Mouse (Mus musculus): Measurements from ENCODE around the gene Slc16a1. TPM values are rescaled to one million over a fixed set of nuclear protein-coding genes. Genes with fewer than 3 reads are reported as not detected.

Gene Slc16a1
- polyA plus RNA-seq (2015; fragmentation: Nextera tagmentation; extraction: Ambion mirVana): 9.4 and 9.6 TPM in 2 replicates

GRCm38 (mm10) chr3:104638403-104638779, at the start of gene Slc16a1:
Slc16a1 (plus strand) TSS chr3:104638668.
- Histone ChIP-seq H3K36me3 (no peaks in the 10 kb centered on the region), H3K4me2 (replicated peaks) (peak within 1 kb of the TSS; percentile 96), H3K27me3 (0 out of 2 replicates have a peak, but pooled peaks cover 6% of the 10 kb centered on the region), H3K4me3 (replicated peaks) (peak within 1 kb of the TSS; percentile 82), H3K27ac (peak within 1 kb of the TSS; percentile 54), H3K4me1 (replicated peaks) (peaks cover 15% of the 10 kb centered on the region), H3K9ac (replicated peaks) (peak within 1 kb of the TSS; percentile 81), H3K9me3 (no peaks in the 10 kb centered on the region)
- under 1% methylated on average over 50 of the region's 50 CpGs for WGBS
- peak; percentile 98 for ATAC-seq

- no peak overlapping the region for H3K9ac ChIP-seq (replicated peaks)
- no peaks in the 10 kb centered on the region for H3K27me3 ChIP-seq
- no peaks in the 10 kb centered on the region for H3K9me3 ChIP-seq
- no peak overlapping the region for H3K4me2 ChIP-seq (replicated peaks)
- H3K27ac ChIP-seq: no peak overlapping the region
- WGBS: 86% methylated on average over 6 of the region's 6 CpGs
- H3K36me3 ChIP-seq: no peaks in the 10 kb centered on the region
- no peak overlapping the region for H3K4me3 ChIP-seq (replicated peaks)
- ATAC-seq: no peak
- H3K4me1 ChIP-seq (replicated peaks): no peaks in the 10 kb centered on the region
These were observed 41.9 kb upstream of the Slc16a1 start for GRCm38 (mm10) chr3:104596451-104597134.

GRCm38 (mm10) chr3:104597135-104597764, 41.2 kb upstream of the Slc16a1 start:
- 75% methylated on average over 10 of the region's 10 CpGs for WGBS
- ATAC-seq: no peak

GRCm38 (mm10) chr3:104599296-104600150, 38.9 kb upstream of the Slc16a1 start:
- no peaks in the 10 kb centered on the region for H3K36me3 ChIP-seq
- 82% methylated on average over 20 of the region's 20 CpGs for WGBS
- H3K9ac ChIP-seq (replicated peaks): no peak overlapping the region
- no peaks in the 10 kb centered on the region for H3K4me1 ChIP-seq (replicated peaks)
- H3K9me3 ChIP-seq: no peaks in the 10 kb centered on the region
- no peak for ATAC-seq
- no peak overlapping the region for H3K27ac ChIP-seq
- no peaks in the 10 kb centered on the region for H3K27me3 ChIP-seq
- H3K4me3 ChIP-seq (replicated peaks): no peak overlapping the region
- no peak overlapping the region for H3K4me2 ChIP-seq (replicated peaks)

More at GRCm38 (mm10) chr3:104597135-104597764, 41.2 kb upstream of the Slc16a1 start:
- no peaks in the 10 kb centered on the region for H3K4me1 ChIP-seq (replicated peaks)
- H3K4me2 ChIP-seq (replicated peaks): no peak overlapping the region
- no peak overlapping the region for H3K4me3 ChIP-seq (replicated peaks)
- H3K27ac ChIP-seq: no peak overlapping the region
- H3K9me3 ChIP-seq: no peaks in the 10 kb centered on the region
- no peaks in the 10 kb centered on the region for H3K36me3 ChIP-seq
- no peaks in the 10 kb centered on the region for H3K27me3 ChIP-seq
- H3K9ac ChIP-seq (replicated peaks): no peak overlapping the region

GRCm38 (mm10) chr3:104600691-104601090, 37.8 kb upstream of the Slc16a1 start:
- H3K4me1 ChIP-seq (replicated peaks): no peaks in the 10 kb centered on the region
- H3K9me3 ChIP-seq: no peaks in the 10 kb centered on the region
- no peaks in the 10 kb centered on the region for H3K36me3 ChIP-seq
- H3K4me3 ChIP-seq (replicated peaks): no peak overlapping the region
- 77% methylated on average over 3 of the region's 3 CpGs for WGBS
- no peak for ATAC-seq
- H3K27me3 ChIP-seq: no peaks in the 10 kb centered on the region
- no peak overlapping the region for H3K4me2 ChIP-seq (replicated peaks)
- no peak overlapping the region for H3K9ac ChIP-seq (replicated peaks)
- no peak overlapping the region for H3K27ac ChIP-seq

GRCm38 (mm10) chr3:104601680-104602079, 36.8 kb upstream of the Slc16a1 start:
- Histone ChIP-seq H3K36me3 (no peaks in the 10 kb centered on the region), H3K27ac (no peak overlapping the region), H3K4me1 (replicated peaks) (no peaks in the 10 kb centered on the region), H3K9ac (replicated peaks) (no peak overlapping the region), H3K27me3 (no peaks in the 10 kb centered on the region), H3K4me3 (replicated peaks) (no peak overlapping the region), H3K4me2 (replicated peaks) (no peak overlapping the region), H3K9me3 (no peaks in the 10 kb centered on the region)
- 92% methylated on average over 4 of the region's 4 CpGs for WGBS
- no peak for ATAC-seq

GRCm38 (mm10) chr3:104609690-104610380, 28.6 kb upstream of the Slc16a1 start:
- no peak overlapping the region for H3K4me2 ChIP-seq (replicated peaks)
- whole genome bisulfite sequencing: 81% methylated on average over 8 of the region's 8 CpGs
- no peak overlapping the region for H3K9ac ChIP-seq (replicated peaks)
- no peak for ATAC-seq
- no peak overlapping the region for H3K4me3 ChIP-seq (replicated peaks)
- H3K27me3 ChIP-seq: no peaks in the 10 kb centered on the region
- H3K9me3 ChIP-seq: no peaks in the 10 kb centered on the region
- H3K4me1 ChIP-seq (replicated peaks): no peaks in the 10 kb centered on the region
- H3K36me3 ChIP-seq: no peaks in the 10 kb centered on the region
- no peak overlapping the region for H3K27ac ChIP-seq

- H3K9ac ChIP-seq (replicated peaks): no peak overlapping the region
- no peak overlapping the region for H3K27ac ChIP-seq
- ATAC-seq: no peak
- no peak overlapping the region for H3K4me2 ChIP-seq (replicated peaks)
- no peaks in the 10 kb centered on the region for H3K4me1 ChIP-seq (replicated peaks)
- H3K4me3 ChIP-seq (replicated peaks): no peak overlapping the region
- WGBS: 87% methylated on average over 6 of the region's 6 CpGs
- H3K36me3 ChIP-seq: no peaks in the 10 kb centered on the region
- no peaks in the 10 kb centered on the region for H3K27me3 ChIP-seq
- H3K9me3 ChIP-seq: no peaks in the 10 kb centered on the region
These were observed 27.8 kb upstream of the Slc16a1 start for GRCm38 (mm10) chr3:104610453-104611230.

GRCm38 (mm10) chr3:104611951-104612350, 26.5 kb upstream of the Slc16a1 start:
- Histone ChIP-seq H3K27me3 (no peaks in the 10 kb centered on the region), H3K4me1 (replicated peaks) (0 out of 2 replicates have a peak, but pooled peaks cover 3% of the 10 kb centered on the region), H3K4me3 (replicated peaks) (no peak overlapping the region), H3K27ac (no peak overlapping the region), H3K9me3 (no peaks in the 10 kb centered on the region), H3K36me3 (no peaks in the 10 kb centered on the region), H3K9ac (replicated peaks) (no peak overlapping the region), H3K4me2 (replicated peaks) (no peak overlapping the region)
- 93% methylated on average over 3 of the region's 3 CpGs for WGBS
- no peak for ATAC-seq

- Histone ChIP-seq H3K4me2 (replicated peaks) (no peak overlapping the region), H3K9ac (replicated peaks) (no peak overlapping the region), H3K4me3 (replicated peaks) (no peak overlapping the region), H3K27ac (no peak overlapping the region), H3K4me1 (replicated peaks) (0 out of 2 replicates have a peak, but pooled peaks cover 3% of the 10 kb centered on the region), H3K36me3 (no peaks in the 10 kb centered on the region), H3K9me3 (no peaks in the 10 kb centered on the region), H3K27me3 (no peaks in the 10 kb centered on the region)
- ATAC-seq: no peak
- WGBS: 69% methylated on average over 5 of the region's 5 CpGs
These were observed 25.4 kb upstream of the Slc16a1 start for GRCm38 (mm10) chr3:104613102-104613501.

- no peak overlapping the region for H3K27ac ChIP-seq
- 0 out of 2 replicates have a peak, but pooled peaks cover 3% of the 10 kb centered on the region for H3K4me1 ChIP-seq (replicated peaks)
- H3K36me3 ChIP-seq: no peaks in the 10 kb centered on the region
- no peaks in the 10 kb centered on the region for H3K27me3 ChIP-seq
- H3K4me3 ChIP-seq (replicated peaks): no peak overlapping the region
- H3K4me2 ChIP-seq (replicated peaks): no peak overlapping the region
- ATAC-seq: no peak
- 87% methylated on average over 1 of the region's 1 CpGs for WGBS
- H3K9ac ChIP-seq (replicated peaks): no peak overlapping the region
- no peaks in the 10 kb centered on the region for H3K9me3 ChIP-seq
These were observed 24.4 kb upstream of the Slc16a1 start for GRCm38 (mm10) chr3:104614081-104614480.

Measured in midbrain, embryonic 13.5 days (tissue).